9 mouse cellular contexts compared by ENCODE assay signal in the genomic region with DNA sequence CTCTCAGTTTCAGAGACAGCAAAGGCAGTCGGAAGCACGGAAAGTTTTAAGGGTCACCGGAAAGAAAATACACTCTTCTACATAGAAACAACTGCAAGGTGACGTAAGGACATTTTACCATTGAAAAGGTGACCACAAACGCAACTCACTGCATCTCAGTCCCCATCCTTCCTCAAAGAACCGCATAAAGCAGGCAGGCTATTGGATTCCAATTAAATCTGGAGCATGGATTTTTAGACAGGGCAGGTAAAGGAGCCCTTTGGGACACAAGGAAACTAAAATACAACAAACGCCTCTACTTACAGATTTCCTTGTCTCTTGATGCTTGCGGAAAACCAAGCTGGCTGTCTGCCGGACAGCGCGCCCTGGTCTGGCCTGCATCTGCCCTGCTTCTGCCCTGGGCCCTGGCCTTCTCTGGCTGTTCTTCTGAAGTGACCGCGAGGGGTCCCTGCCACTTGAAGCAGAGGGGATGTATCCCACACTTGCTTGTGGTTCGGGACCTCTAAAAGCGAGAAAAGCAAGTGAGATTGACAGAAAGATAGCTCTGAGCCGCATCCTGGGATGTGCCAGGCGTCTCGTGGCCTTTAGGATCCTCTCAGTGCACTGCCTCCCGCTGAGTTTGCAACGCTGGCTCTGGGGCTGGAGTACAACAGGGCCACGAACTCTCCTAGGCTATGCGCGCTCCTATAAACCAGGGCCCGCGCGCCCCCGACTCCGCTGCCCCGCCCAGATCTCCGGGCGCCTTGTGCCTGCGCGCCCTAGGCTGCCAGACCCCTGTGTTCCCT.
A peak's percentile ranks its signal among the peaks of the same experiment; 100 is the strongest.
DNase-seq lines count a peak whose midpoint lies in the region; ATAC-seq and TF ChIP-seq lines count a peak whose summit lies in the region.
"Had no signal": no experiment of that assay in that cellular context is flagged by ENCODE, and none has a peak within 500 bp of the region (broad histone marks: within the 10 kb centered on the region; RNA-seq: fewer than 3 reads in every experiment).

No protein-coding gene starts in this region.

- TF ChIP-seq CTCF in lung, postnatal 0 days (IDR thresholded peaks at IDR 0.05): no peak

- no peak for TF ChIP-seq EP300 in lung, postnatal 0 days (IDR thresholded peaks at IDR 0.05)

- H3K9me3 ChIP-seq in lung, postnatal 0 days (ENCODE audit: low read length): no peaks in the 10 kb centered on the region
- no peaks in the 10 kb centered on the region for H3K9me3 ChIP-seq in embryonic facial prominence, embryonic 15.5 days (replicated peaks)
- no peaks in the 10 kb centered on the region for H3K9me3 ChIP-seq in limb, embryonic 13.5 days

- no peak overlapping the region for H3K27ac ChIP-seq in lung, postnatal 0 days (ENCODE audit: low read length)
- no peak overlapping the region for H3K27ac ChIP-seq in embryonic facial prominence, embryonic 15.5 days (replicated peaks)
- no peak overlapping the region for H3K27ac ChIP-seq in limb, embryonic 13.5 days

- no peaks in the 10 kb centered on the region for H3K36me3 ChIP-seq in lung, postnatal 0 days (ENCODE audit: insufficient read depth, low read length)
- H3K36me3 ChIP-seq in embryonic facial prominence, embryonic 15.5 days: no peaks in the 10 kb centered on the region
- H3K36me3 ChIP-seq in limb, embryonic 13.5 days: no peaks in the 10 kb centered on the region

- intact Hi-C loops in left cerebral cortex, postnatal 10 days (cut with DNase I): loop anchor here (10.0 kb wide), 1 partner anchor 174 kb away; no protein-coding TSS in a partner anchor

- 0 out of 2 replicates have a peak overlapping the region, but pooled peaks have one; percentile 10 for H3K4me3 ChIP-seq in lung, postnatal 0 days (ENCODE audit: low read depth, low read length)
- H3K4me3 ChIP-seq in embryonic facial prominence, embryonic 15.5 days (replicated peaks): peak overlapping the region; percentile 7; the same call in 1 of the 2 replicates
- peak overlapping the region; percentile 26 for H3K4me3 ChIP-seq in limb, embryonic 13.5 days

- H3K4me1 ChIP-seq in lung, postnatal 0 days (ENCODE audit: insufficient read depth, low read depth, low read length): no peaks in the 10 kb centered on the region
- H3K4me1 ChIP-seq in embryonic facial prominence, embryonic 15.5 days: peaks cover 36% of the 10 kb centered on the region
- H3K4me1 ChIP-seq in limb, embryonic 13.5 days: peaks cover 44% of the 10 kb centered on the region

- no peak for ATAC-seq in lung, postnatal 0 days
- ATAC-seq in embryonic facial prominence, embryonic 15.5 days (ENCODE audit: insufficient number of reproducible peaks, low FRiP score, low TSS enrichment, low read depth): no peak
- ATAC-seq in limb, embryonic 13.5 days (ENCODE audit: low FRiP score, low read depth): no peak

- WGBS in lung, postnatal 0 days: 13% methylated on average over 33 of the region's 33 CpGs
- 7% methylated on average over 33 of the region's 33 CpGs for WGBS in embryonic facial prominence, embryonic 15.5 days
- WGBS in limb, embryonic 13.5 days: 10% methylated on average over 33 of the region's 33 CpGs

- H3K9ac ChIP-seq in lung, postnatal 0 days (replicated peaks; ENCODE audit: low read depth): no peak overlapping the region
- H3K9ac ChIP-seq in embryonic facial prominence, embryonic 15.5 days: no peak overlapping the region
- H3K9ac ChIP-seq in limb, embryonic 13.5 days: no peak overlapping the region

- peak overlapping the region; percentile 14; the same call in 1 of the 2 replicates for H3K4me2 ChIP-seq in lung, postnatal 0 days (replicated peaks; ENCODE audit: low read depth, low read length)
- peak overlapping the region; percentile 17; the same call in 1 of the 2 replicates for H3K4me2 ChIP-seq in embryonic facial prominence, embryonic 15.5 days (replicated peaks)
- H3K4me2 ChIP-seq in limb, embryonic 13.5 days (replicated peaks): peak overlapping the region; percentile 53

- DNase-seq in lung, postnatal 0 days (ENCODE audit: low spot score): no peak
- no peak for DNase-seq in lung, adult 18-20 months
- peak; percentile 74 for DNase-seq in retina, postnatal 1 day
- no peak for DNase-seq in urinary bladder, postnatal 4 days (ENCODE audit: low spot score in 2 of 2)
- DNase-seq in left cerebral cortex, postnatal 10 days (ENCODE audit: extremely low spot score in 1 of 2, low spot score in 2 of 2): no peak
- no peak for DNase-seq in right cerebral cortex, postnatal 25 days
- DNase-seq: cerebellum, postnatal 25 days had no signal

- H3K27me3 ChIP-seq in lung, postnatal 0 days (replicated peaks; ENCODE audit: insufficient read depth, low read length): peaks cover 58% of the 10 kb centered on the region
- H3K27me3 ChIP-seq in embryonic facial prominence, embryonic 15.5 days: peaks cover 66% of the 10 kb centered on the region
- peaks cover 79% of the 10 kb centered on the region for H3K27me3 ChIP-seq in limb, embryonic 13.5 days
